Mouse (Mus musculus): ENCODE data around the gene Msgn1.

DNA sequence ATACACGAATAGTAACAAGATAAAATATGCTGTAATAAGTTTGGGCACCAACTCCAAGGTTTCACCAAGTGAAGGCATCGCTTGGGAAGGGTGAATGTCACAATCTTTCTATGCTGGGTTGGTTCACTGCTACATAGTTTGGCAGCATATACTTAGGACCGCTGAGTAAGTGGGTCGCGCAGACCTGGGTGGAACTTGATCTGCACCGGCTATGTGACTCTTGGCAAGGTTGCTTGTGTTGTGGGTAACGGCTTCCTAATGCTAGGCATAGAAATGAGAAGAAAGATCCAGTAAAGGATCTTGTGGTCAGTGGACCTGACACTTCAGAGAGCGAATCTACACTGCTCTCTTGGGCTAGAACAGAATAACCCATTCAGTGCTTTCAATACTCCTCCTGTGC, 6.3 kb downstream of the Msgn1 start:
- TF ChIP-seq CTCF (IDR thresholded peaks at IDR 0.05; ENCODE audit: low read depth, low read length): no peak
- TF ChIP-seq POLR2A (IDR thresholded peaks at IDR 0.05; ENCODE audit: extremely low read depth, insufficient read depth, low read length): no peak
